Mouse (Mus musculus): Measurements from ENCODE around the gene Fam216b. TPM values are rescaled to one million over a fixed set of nuclear protein-coding genes. Genes with fewer than 3 reads are reported as not detected.

Fam216b gene
- polyA plus RNA-seq (2014; fragmentation: Nextera tagmentation; extraction: Ambion mirVana), result not detected in 2 replicates

GRCm38 (mm10) chr14:78088907-78089306 is at the start of gene Fam216b:
TSS of gene Fam216b (minus strand) at chr14:78089007.
- no peak within 1 kb of the TSS for H3K4me2 ChIP-seq (replicated peaks; ENCODE audit: low read depth, low read length)
- WGBS, result 93% methylated on average over 6 of the region's 6 CpGs
- no peak for ATAC-seq (ENCODE audit: low FRiP score, low TSS enrichment)
- no peaks in the 10 kb centered on the region for H3K27me3 ChIP-seq (ENCODE audit: control insufficient read depth, insufficient read depth, low read length)
- no peak within 1 kb of the TSS for H3K9ac ChIP-seq (ENCODE audit: low read depth, low read length)
- no peaks in the 10 kb centered on the region for H3K36me3 ChIP-seq (ENCODE audit: control insufficient read depth, insufficient read depth, low read length)
- H3K4me1 ChIP-seq (ENCODE audit: control insufficient read depth, insufficient read depth, low read length), result no peaks in the 10 kb centered on the region
- no peak within 1 kb of the TSS for H3K27ac ChIP-seq (ENCODE audit: low read depth, low read length)
- no peak within 1 kb of the TSS for H3K4me3 ChIP-seq (ENCODE audit: low read length)
- no peaks in the 10 kb centered on the region for H3K9me3 ChIP-seq (ENCODE audit: control insufficient read depth, low read length)

DNA sequence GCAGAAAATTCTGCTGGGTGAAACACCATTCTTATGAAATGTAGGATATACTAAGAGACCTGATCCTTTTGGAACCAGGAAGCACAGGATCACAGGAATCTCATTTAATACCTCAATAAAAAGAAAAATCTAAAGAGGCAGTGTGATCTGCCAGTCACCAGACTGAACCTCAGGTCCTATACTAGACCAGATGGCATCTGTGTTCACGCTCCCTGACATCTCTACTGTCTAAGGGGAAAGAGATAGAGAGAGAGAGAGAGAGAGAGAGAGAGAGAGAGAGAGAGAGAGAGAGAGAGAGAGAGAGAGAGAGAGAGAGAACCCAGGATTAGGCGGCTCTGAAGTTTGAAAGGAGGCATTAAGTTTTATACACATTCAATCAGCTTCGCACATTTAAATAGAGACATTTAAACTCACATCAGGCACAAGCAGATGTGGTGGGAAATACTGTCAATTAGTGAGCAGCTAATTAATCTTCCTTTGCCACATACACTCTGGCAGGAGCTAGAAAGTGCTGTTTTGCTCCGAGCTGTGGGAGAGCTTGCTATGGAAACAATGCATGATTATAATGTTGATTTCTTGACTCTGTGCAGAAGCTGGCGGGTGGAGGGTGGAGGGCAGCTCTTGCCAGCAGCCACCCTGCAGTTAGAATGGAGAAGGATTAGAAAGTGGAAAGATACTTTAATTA is 43.7 kb upstream of the Fam216b start:
- Histone ChIP-seq H3K27me3 (ENCODE audit: control insufficient read depth, insufficient read depth, low read length) (no peaks in the 10 kb centered on the region), H3K4me1 (ENCODE audit: control insufficient read depth, insufficient read depth, low read length) (no peaks in the 10 kb centered on the region), H3K27ac (ENCODE audit: low read depth, low read length) (no peak overlapping the region), H3K9ac (ENCODE audit: low read depth, low read length) (no peak overlapping the region), H3K4me2 (replicated peaks; ENCODE audit: low read depth, low read length) (no peak overlapping the region), H3K9me3 (ENCODE audit: control insufficient read depth, low read length) (0 out of 2 replicates have a peak, but pooled peaks cover 4% of the 10 kb centered on the region), H3K4me3 (ENCODE audit: low read length) (no peak overlapping the region), H3K36me3 (ENCODE audit: control insufficient read depth, insufficient read depth, low read length) (no peaks in the 10 kb centered on the region)
- no peak for ATAC-seq (ENCODE audit: low FRiP score, low TSS enrichment)
- 58% methylated on average over 5 of the region's 5 CpGs for WGBS

- 26% methylated on average over 3 of the region's 3 CpGs for WGBS
- H3K4me2 ChIP-seq (replicated peaks; ENCODE audit: low read depth, low read length), result no peak overlapping the region
- H3K4me3 ChIP-seq (ENCODE audit: low read length), result no peak overlapping the region
- H3K27me3 ChIP-seq (ENCODE audit: control insufficient read depth, insufficient read depth, low read length), result no peaks in the 10 kb centered on the region
- H3K9me3 ChIP-seq (ENCODE audit: control insufficient read depth, low read length), result no peaks in the 10 kb centered on the region
- 0 out of 2 replicates have a peak, but pooled peaks cover 3% of the 10 kb centered on the region for H3K4me1 ChIP-seq (ENCODE audit: control insufficient read depth, insufficient read depth, low read length)
- ATAC-seq (ENCODE audit: low FRiP score, low TSS enrichment), result no peak
- H3K27ac ChIP-seq (ENCODE audit: low read depth, low read length), result no peak overlapping the region
- H3K36me3 ChIP-seq (ENCODE audit: control insufficient read depth, insufficient read depth, low read length), result no peaks in the 10 kb centered on the region
- no peak overlapping the region for H3K9ac ChIP-seq (ENCODE audit: low read depth, low read length)
Observed at GRCm38 (mm10) chr14:78126670-78127069, 37.9 kb upstream of the Fam216b start.

DNA sequence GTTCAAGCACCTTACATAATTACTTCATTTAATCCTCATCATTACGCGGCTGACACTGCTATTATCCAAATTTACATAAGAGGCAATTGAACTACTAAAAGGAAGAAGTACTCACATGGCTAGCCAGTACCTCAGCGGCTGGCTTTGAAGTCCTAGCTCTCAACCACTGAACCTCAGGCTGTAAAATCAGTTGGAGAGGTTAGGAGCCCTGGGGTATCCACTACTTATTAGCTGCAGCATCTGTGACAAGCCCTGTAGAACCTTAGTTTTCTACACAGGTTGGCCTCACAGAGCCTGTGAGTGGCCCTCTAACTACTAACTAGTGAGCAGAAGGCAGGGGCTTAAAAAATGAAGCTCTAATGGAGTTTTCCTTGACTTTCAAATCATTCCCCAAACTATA is 31.5 kb upstream of the Fam216b start:
- H3K9ac ChIP-seq (ENCODE audit: low read depth, low read length), result no peak overlapping the region
- H3K4me2 ChIP-seq (replicated peaks; ENCODE audit: low read depth, low read length), result no peak overlapping the region
- H3K27ac ChIP-seq (ENCODE audit: low read depth, low read length), result no peak overlapping the region
- no peak overlapping the region for H3K4me3 ChIP-seq (ENCODE audit: low read length)
- H3K36me3 ChIP-seq (ENCODE audit: control insufficient read depth, insufficient read depth, low read length), result no peaks in the 10 kb centered on the region
- no peak for ATAC-seq (ENCODE audit: low FRiP score, low TSS enrichment)
- H3K27me3 ChIP-seq (ENCODE audit: control insufficient read depth, insufficient read depth, low read length), result no peaks in the 10 kb centered on the region
- 30% methylated on average over 3 of the region's 3 CpGs for WGBS
- no peaks in the 10 kb centered on the region for H3K9me3 ChIP-seq (ENCODE audit: control insufficient read depth, low read length)
- H3K4me1 ChIP-seq (ENCODE audit: control insufficient read depth, insufficient read depth, low read length), result peaks cover 4% of the 10 kb centered on the region

DNA sequence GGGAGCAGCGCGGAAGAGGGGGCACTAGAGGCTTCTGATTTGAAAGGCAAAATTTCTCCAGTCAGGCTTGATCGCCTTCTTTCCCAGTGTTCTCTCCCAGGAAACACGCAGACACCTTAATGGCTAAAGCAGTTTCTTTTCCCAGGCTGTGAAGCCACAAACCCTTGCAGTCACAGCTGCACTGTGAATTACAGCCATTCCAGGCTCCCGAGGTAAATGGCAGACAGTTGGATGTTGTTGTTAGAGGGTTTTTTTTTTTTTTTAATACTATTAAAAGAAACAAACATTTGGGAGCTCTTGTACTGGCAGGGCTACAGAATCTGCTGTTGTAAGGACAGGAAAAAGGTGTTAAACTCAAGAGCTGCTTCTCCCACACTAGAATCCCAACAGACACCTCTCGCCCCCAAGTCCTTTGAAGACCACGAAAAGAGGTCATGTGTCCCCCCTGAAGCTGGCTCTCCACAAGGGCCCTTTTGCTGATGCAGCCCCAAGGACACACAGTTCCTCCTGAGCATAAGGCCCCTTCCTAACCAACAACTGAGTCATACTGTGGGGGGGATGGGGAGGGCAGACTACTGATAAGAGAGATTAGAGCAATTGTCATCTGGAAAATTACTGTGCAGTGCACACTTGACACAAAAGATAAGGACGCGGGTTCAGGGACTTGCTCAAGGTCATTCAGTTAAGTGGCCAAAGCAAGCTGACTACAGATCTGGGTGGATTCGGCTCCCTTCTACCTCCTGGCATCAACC is 30.8 kb upstream of the Fam216b start:
- ATAC-seq (ENCODE audit: low FRiP score, low TSS enrichment), result 0 out of 2 replicates have a peak, but pooled peaks have one; percentile 24
- Histone ChIP-seq H3K36me3 (ENCODE audit: control insufficient read depth, insufficient read depth, low read length) (no peaks in the 10 kb centered on the region), H3K9me3 (ENCODE audit: control insufficient read depth, low read length) (no peaks in the 10 kb centered on the region), H3K4me2 (replicated peaks; ENCODE audit: low read depth, low read length) (no peak overlapping the region), H3K4me3 (ENCODE audit: low read length) (no peak overlapping the region), H3K27ac (ENCODE audit: low read depth, low read length) (no peak overlapping the region), H3K4me1 (ENCODE audit: control insufficient read depth, insufficient read depth, low read length) (peaks cover 4% of the 10 kb centered on the region), H3K27me3 (ENCODE audit: control insufficient read depth, insufficient read depth, low read length) (no peaks in the 10 kb centered on the region), H3K9ac (ENCODE audit: low read depth, low read length) (no peak overlapping the region)
- 36% methylated on average over 10 of the region's 10 CpGs for WGBS

DNA sequence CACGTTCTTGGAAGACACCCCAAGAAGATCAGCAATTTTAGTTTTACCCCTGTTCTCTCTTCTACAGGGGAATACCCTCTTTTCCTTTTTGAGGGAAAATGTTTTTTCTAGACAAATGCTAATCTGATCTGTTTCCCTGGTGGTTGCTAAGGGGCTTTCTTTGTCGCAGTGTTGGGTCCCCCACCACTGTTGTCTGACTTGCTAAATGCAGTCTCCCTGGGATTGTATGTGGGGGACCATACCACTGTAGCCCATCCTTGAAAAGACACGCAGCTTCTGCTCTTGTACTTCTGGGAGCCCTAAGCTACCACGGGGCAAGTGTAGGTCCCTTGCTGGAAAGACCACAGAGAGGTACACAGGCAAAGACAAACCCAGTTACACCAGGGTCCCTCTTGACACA is 28.9 kb upstream of the Fam216b start:
- no peaks in the 10 kb centered on the region for H3K9me3 ChIP-seq (ENCODE audit: control insufficient read depth, low read length)
- ATAC-seq (ENCODE audit: low FRiP score, low TSS enrichment), result no peak

DNA sequence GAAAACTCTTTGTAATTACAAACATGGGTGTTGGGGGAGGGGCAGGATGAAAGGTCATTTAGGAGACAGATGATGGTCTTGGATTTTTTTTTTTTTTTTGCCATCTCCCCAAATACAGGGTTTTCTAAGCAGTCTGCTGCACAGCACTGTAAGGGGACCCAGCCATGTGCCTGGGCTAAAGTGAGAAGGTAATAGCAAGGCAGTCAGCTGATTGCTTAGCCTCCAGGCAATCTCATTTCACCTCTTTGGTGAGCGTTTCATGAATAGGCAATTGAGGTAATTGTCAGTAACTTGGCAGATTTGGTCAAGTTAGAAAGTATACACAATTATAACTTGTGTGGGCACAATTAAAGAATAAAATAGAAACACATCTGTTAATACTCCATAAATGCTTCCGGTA is 28.5 kb upstream of the Fam216b start:
- Histone ChIP-seq H3K9ac (ENCODE audit: low read depth, low read length) (no peak overlapping the region), H3K9me3 (ENCODE audit: control insufficient read depth, low read length) (no peaks in the 10 kb centered on the region), H3K36me3 (ENCODE audit: control insufficient read depth, insufficient read depth, low read length) (no peaks in the 10 kb centered on the region), H3K4me2 (replicated peaks; ENCODE audit: low read depth, low read length) (no peak overlapping the region), H3K4me1 (ENCODE audit: control insufficient read depth, insufficient read depth, low read length) (peaks cover 4% of the 10 kb centered on the region), H3K27me3 (ENCODE audit: control insufficient read depth, insufficient read depth, low read length) (no peaks in the 10 kb centered on the region), H3K4me3 (ENCODE audit: low read length) (no peak overlapping the region), H3K27ac (ENCODE audit: low read depth, low read length) (no peak overlapping the region)
- no peak for ATAC-seq (ENCODE audit: low FRiP score, low TSS enrichment)
- 60% methylated on average over 2 of the region's 2 CpGs for WGBS

More for the DNA sequence above, 28.9 kb upstream of the Fam216b start:
- no peak overlapping the region for H3K4me2 ChIP-seq (replicated peaks; ENCODE audit: low read depth, low read length)
- 88% methylated on average over 4 of the region's 4 CpGs for WGBS
- peaks cover 4% of the 10 kb centered on the region for H3K4me1 ChIP-seq (ENCODE audit: control insufficient read depth, insufficient read depth, low read length)
- H3K36me3 ChIP-seq (ENCODE audit: control insufficient read depth, insufficient read depth, low read length), result no peaks in the 10 kb centered on the region
- no peak overlapping the region for H3K4me3 ChIP-seq (ENCODE audit: low read length)
- H3K27me3 ChIP-seq (ENCODE audit: control insufficient read depth, insufficient read depth, low read length), result no peaks in the 10 kb centered on the region
- no peak overlapping the region for H3K9ac ChIP-seq (ENCODE audit: low read depth, low read length)
- no peak overlapping the region for H3K27ac ChIP-seq (ENCODE audit: low read depth, low read length)

DNA sequence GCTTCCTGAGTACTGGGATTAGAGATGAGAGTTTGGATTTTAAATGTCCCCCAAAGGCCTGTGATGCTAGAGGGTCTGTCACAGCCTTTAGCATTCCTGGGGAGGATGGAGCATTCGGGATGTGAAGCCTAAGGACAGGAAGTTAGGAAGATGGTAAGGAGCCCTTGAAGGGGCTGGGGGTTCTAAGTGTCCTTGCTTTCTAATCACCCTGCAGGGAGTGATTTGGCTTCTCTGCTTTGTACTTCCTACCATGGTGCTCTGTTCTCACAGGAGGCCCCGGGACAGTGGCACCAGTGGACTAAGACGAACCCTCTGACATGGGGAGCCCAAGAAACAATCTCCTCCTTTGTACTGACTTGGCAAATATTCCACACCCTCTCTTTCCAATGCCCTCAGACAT is 23.7 kb upstream of the Fam216b start:
- WGBS, result 88% methylated on average over 3 of the region's 3 CpGs

DNA sequence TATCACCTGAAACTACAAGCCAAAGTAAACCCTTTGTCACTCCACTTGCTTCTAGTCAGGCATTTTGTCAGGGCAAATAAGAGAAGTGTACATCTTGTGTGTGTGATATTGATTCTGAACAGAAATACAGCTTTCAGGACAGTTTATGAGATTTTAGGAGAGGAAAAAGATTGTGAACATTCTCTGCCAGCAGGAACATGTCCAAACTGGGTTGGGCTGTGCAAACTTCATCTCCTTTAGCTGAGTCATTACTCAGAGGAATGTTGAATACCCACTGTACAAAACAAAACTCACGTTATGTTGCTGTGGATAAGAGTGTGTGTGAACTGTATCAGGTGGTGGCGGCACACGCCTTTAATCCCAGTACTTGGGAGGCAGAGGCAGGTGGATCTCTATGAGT is 22.1 kb upstream of the Fam216b start:
- ATAC-seq (ENCODE audit: low FRiP score, low TSS enrichment), result no peak
- Histone ChIP-seq H3K27ac (ENCODE audit: low read depth, low read length) (no peak overlapping the region), H3K27me3 (ENCODE audit: control insufficient read depth, insufficient read depth, low read length) (no peaks in the 10 kb centered on the region), H3K4me1 (ENCODE audit: control insufficient read depth, insufficient read depth, low read length) (no peaks in the 10 kb centered on the region), H3K4me3 (ENCODE audit: low read length) (no peak overlapping the region), H3K36me3 (ENCODE audit: control insufficient read depth, insufficient read depth, low read length) (no peaks in the 10 kb centered on the region), H3K9ac (ENCODE audit: low read depth, low read length) (no peak overlapping the region), H3K9me3 (ENCODE audit: control insufficient read depth, low read length) (no peaks in the 10 kb centered on the region), H3K4me2 (replicated peaks; ENCODE audit: low read depth, low read length) (no peak overlapping the region)
- WGBS, result 90% methylated on average over 3 of the region's 3 CpGs

More for the DNA sequence above, 23.7 kb upstream of the Fam216b start:
- H3K4me3 ChIP-seq (ENCODE audit: low read length), result no peak overlapping the region
- no peaks in the 10 kb centered on the region for H3K9me3 ChIP-seq (ENCODE audit: control insufficient read depth, low read length)
- no peak overlapping the region for H3K9ac ChIP-seq (ENCODE audit: low read depth, low read length)
- no peak overlapping the region for H3K27ac ChIP-seq (ENCODE audit: low read depth, low read length)
- ATAC-seq (ENCODE audit: low FRiP score, low TSS enrichment), result no peak
- H3K36me3 ChIP-seq (ENCODE audit: control insufficient read depth, insufficient read depth, low read length), result no peaks in the 10 kb centered on the region
- H3K4me2 ChIP-seq (replicated peaks; ENCODE audit: low read depth, low read length), result no peak overlapping the region
- H3K4me1 ChIP-seq (ENCODE audit: control insufficient read depth, insufficient read depth, low read length), result no peaks in the 10 kb centered on the region
- no peaks in the 10 kb centered on the region for H3K27me3 ChIP-seq (ENCODE audit: control insufficient read depth, insufficient read depth, low read length)

Data from kidney, embryonic 14.5 days (tissue).